Mouse (Mus musculus): ENCODE data around the gene Il24.

- no peak for TF ChIP-seq EP300 (optimal IDR thresholded peaks at IDR 0.05)
- no peak for TF ChIP-seq CTCF (IDR thresholded peaks at IDR 0.05; ENCODE audit: low read depth)
Measured at GRCm38 (mm10) chr1:130850405-130850804, 36.8 kb downstream of the Il24 start.
